11 mouse cellular contexts compared by ENCODE assay signal in the genomic region with DNA sequence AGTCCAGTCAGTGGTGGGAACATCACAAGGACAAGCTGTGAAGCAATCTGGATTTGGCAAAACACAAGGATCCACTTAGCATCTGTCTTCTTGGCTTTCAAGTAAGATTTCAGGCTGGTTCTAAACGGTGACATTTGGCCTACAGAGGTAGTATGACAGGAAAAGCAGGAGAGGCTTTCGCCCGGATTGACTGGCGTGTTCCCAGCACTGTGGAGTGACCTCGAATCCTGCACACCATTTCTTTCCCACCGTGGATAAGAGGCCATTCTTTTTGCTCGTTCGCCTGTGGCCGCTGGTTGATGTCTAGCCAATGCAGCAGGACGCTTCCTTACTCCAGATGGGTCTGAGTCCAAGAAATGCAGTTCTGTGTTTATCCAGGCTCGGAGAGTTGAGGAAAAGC.
A peak's percentile ranks its signal among the peaks of the same experiment; 100 is the strongest.
DNase-seq lines count a peak whose midpoint lies in the region; ATAC-seq lines count a peak whose summit lies in the region.
"Had no signal": no experiment of that assay in that cellular context is flagged by ENCODE, and none has a peak within 500 bp of the region (broad histone marks: within the 10 kb centered on the region; RNA-seq: fewer than 3 reads in every experiment).

No protein-coding gene starts in this region.

- no peak overlapping the region for H3K4me3 ChIP-seq in limb, embryonic 13.5 days
- H3K4me3 ChIP-seq in limb, embryonic 10.5 days: no peak overlapping the region
- H3K4me3 ChIP-seq in heart, embryonic 12.5 days: no peak overlapping the region
- no peak overlapping the region for H3K4me3 ChIP-seq in neural tube, embryonic 11.5 days (ENCODE audit: low read depth, low read length)
- H3K4me3 ChIP-seq: liver, embryonic 12.5 days; neural tube, embryonic 12.5 days had no signal

- H3K9me3 ChIP-seq in limb, embryonic 13.5 days: no peaks in the 10 kb centered on the region
- no peaks in the 10 kb centered on the region for H3K9me3 ChIP-seq in limb, embryonic 10.5 days (replicated peaks)
- H3K9me3 ChIP-seq in heart, embryonic 12.5 days (replicated peaks): no peaks in the 10 kb centered on the region
- no peaks in the 10 kb centered on the region for H3K9me3 ChIP-seq in neural tube, embryonic 11.5 days (ENCODE audit: control insufficient read depth, low read length)
- H3K9me3 ChIP-seq: liver, embryonic 12.5 days; neural tube, embryonic 12.5 days had no signal

- H3K4me1 ChIP-seq in limb, embryonic 13.5 days: peaks cover 32% of the 10 kb centered on the region
- H3K4me1 ChIP-seq in limb, embryonic 10.5 days: peaks cover 13% of the 10 kb centered on the region; the same call in 1 of the 2 replicates
- peaks cover 71% of the 10 kb centered on the region for H3K4me1 ChIP-seq in heart, embryonic 12.5 days (replicated peaks)
- H3K4me1 ChIP-seq in neural tube, embryonic 11.5 days (ENCODE audit: control insufficient read depth, insufficient read depth, low read length): 0 out of 2 replicates have a peak, but pooled peaks cover 4% of the 10 kb centered on the region
- H3K4me1 ChIP-seq: liver, embryonic 12.5 days had no signal

- H3K4me2 ChIP-seq in limb, embryonic 13.5 days (replicated peaks): no peak overlapping the region
- no peak overlapping the region; the same call in 1 of the 2 replicates for H3K4me2 ChIP-seq in heart, embryonic 12.5 days
- no peak overlapping the region for H3K4me2 ChIP-seq in neural tube, embryonic 11.5 days (ENCODE audit: low read depth)
- H3K4me2 ChIP-seq: liver, embryonic 12.5 days; neural tube, embryonic 12.5 days had no signal

- intact Hi-C loops in left cerebral cortex, postnatal 36 days (cut with DNase I): no loop called here

- H3K27ac ChIP-seq in limb, embryonic 13.5 days: 0 out of 2 replicates have a peak overlapping the region, but pooled peaks have one; percentile 3
- no peak overlapping the region for H3K27ac ChIP-seq in limb, embryonic 10.5 days
- H3K27ac ChIP-seq in heart, embryonic 12.5 days (ENCODE audit: poor library complexity, severe bottlenecking): peak overlapping the region; percentile 75
- no peak overlapping the region for H3K27ac ChIP-seq in neural tube, embryonic 11.5 days (ENCODE audit: low read depth, low read length)
- H3K27ac ChIP-seq: liver, embryonic 12.5 days; neural tube, embryonic 12.5 days had no signal

- no peaks in the 10 kb centered on the region for H3K36me3 ChIP-seq in limb, embryonic 13.5 days
- H3K36me3 ChIP-seq in limb, embryonic 10.5 days: no peaks in the 10 kb centered on the region
- no peaks in the 10 kb centered on the region for H3K36me3 ChIP-seq in heart, embryonic 12.5 days
- no peaks in the 10 kb centered on the region for H3K36me3 ChIP-seq in neural tube, embryonic 11.5 days (ENCODE audit: control insufficient read depth, insufficient read depth, low read length)
- H3K36me3 ChIP-seq: liver, embryonic 12.5 days; neural tube, embryonic 12.5 days had no signal

- no peak overlapping the region for H3K9ac ChIP-seq in limb, embryonic 13.5 days
- H3K9ac ChIP-seq in heart, embryonic 12.5 days: no peak overlapping the region
- no peak overlapping the region for H3K9ac ChIP-seq in neural tube, embryonic 11.5 days (ENCODE audit: low read length)
- H3K9ac ChIP-seq: liver, embryonic 12.5 days; neural tube, embryonic 12.5 days had no signal

- ATAC-seq in limb, embryonic 13.5 days (ENCODE audit: low FRiP score, low read depth): no peak
- ATAC-seq in heart, embryonic 12.5 days (ENCODE audit: insufficient number of reproducible peaks, low FRiP score): peak; percentile 49; the same call in 1 of the 2 replicates
- ATAC-seq in neural tube, embryonic 11.5 days (ENCODE audit: insufficient read depth, low FRiP score, low TSS enrichment): no peak
- ATAC-seq: liver, embryonic 12.5 days had no signal

- no peaks in the 10 kb centered on the region for H3K27me3 ChIP-seq in limb, embryonic 13.5 days
- H3K27me3 ChIP-seq in limb, embryonic 10.5 days (ENCODE audit: low read depth, poor library complexity, severe bottlenecking): no peaks in the 10 kb centered on the region
- no peaks in the 10 kb centered on the region for H3K27me3 ChIP-seq in heart, embryonic 12.5 days (replicated peaks)
- H3K27me3 ChIP-seq in neural tube, embryonic 11.5 days (ENCODE audit: control insufficient read depth, insufficient read depth, low read length): no peaks in the 10 kb centered on the region
- H3K27me3 ChIP-seq: neural tube, embryonic 12.5 days had no signal

- 71% methylated on average over 11 of the region's 11 CpGs for WGBS in limb, embryonic 13.5 days
- 90% methylated on average over 11 of the region's 11 CpGs for WGBS in limb, embryonic 10.5 days
- 67% methylated on average over 11 of the region's 11 CpGs for WGBS in heart, embryonic 12.5 days
- WGBS in neural tube, embryonic 11.5 days: 63% methylated on average over 11 of the region's 11 CpGs

- DNase-seq in adrenal gland, adult 2 months: peak; percentile 22
- no peak for DNase-seq in adrenal gland, postnatal 25 days
- DNase-seq in limb, embryonic 10.5 days (ENCODE audit: low spot score): no peak
- peak; percentile 20 for DNase-seq in neural tube, embryonic 11.5 days (ENCODE audit: low spot score)
- DNase-seq in embryo, embryonic 10 days (ENCODE audit: low spot score): no peak
- no peak for DNase-seq in left cerebral cortex, postnatal 36 days (ENCODE audit: low spot score in 2 of 2)
- DNase-seq: cerebellum, adult 18-20 months had no signal

Comparison
In these comparisons a context has a peak if more than half of its experiments do, and no peak if none do; other contexts are left out.
1. DNase-seq: peak in adrenal gland, adult 2 months (single experiment) and neural tube, embryonic 11.5 days (single experiment); none in adrenal gland, postnatal 25 days (single experiment), limb, embryonic 10.5 days (single experiment), embryo, embryonic 10 days (single experiment) and left cerebral cortex, postnatal 36 days (0 of 2).
2. H3K27ac ChIP-seq: peak in limb, embryonic 13.5 days (single experiment) and heart, embryonic 12.5 days (single experiment); none in limb, embryonic 10.5 days (single experiment) and neural tube, embryonic 11.5 days (single experiment).